Mouse (Mus musculus): ENCODE data around the gene Bglap.

GRCm38 (mm10) chr3:88354396-88355165 lies 29.7 kb downstream of the Bglap start:
- TF ChIP-seq FLI1 (IDR thresholded peaks at IDR 0.05; ENCODE audit: low read length), result no peak
- no peak for TF ChIP-seq GATA1 (IDR thresholded peaks at IDR 0.05; ENCODE audit: borderline replicate concordance, low read length)
